Mouse (Mus musculus) telencephalon, adult 2 months (tissue): Measurements from ENCODE around the gene Gbp7.
"Not testable (repeated sequence)": the region's sequence is repeated elsewhere in the genome, so short reads cannot be mapped to it uniquely, and the experiment has no call there.

ENCODE experiments used
- DNase-seq: peaks from one replicate; pipeline ENCODE4 v3.0.0-alpha.2; 2011; ENCODE audit warnings: low read depth, low spot score

Gene Gbp7

GRCm38 (mm10) chr3:142561045-142561646 lies 31.0 kb downstream of the Gbp7 start:
- DNase-seq = no peak

DNA sequence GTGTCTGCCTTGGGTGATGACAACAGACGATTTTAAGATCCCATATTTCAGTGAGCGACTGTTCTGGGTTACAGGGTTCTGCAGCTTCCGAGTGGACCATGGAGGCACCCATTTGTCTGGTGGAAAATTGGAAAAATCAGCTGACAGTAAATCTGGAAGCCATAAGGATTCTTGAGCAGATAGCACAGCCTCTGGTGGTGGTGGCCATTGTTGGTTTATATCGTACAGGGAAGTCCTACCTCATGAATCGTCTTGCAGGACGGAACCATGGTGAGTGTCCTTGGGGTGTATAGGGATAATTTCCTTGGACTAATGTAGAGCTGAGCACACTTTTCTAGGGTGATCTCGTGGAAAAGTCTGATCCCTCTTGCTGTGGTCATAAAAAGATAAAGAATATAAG lies 31.5 kb downstream of the Gbp7 start:
- DNase-seq = no peak

DNA sequence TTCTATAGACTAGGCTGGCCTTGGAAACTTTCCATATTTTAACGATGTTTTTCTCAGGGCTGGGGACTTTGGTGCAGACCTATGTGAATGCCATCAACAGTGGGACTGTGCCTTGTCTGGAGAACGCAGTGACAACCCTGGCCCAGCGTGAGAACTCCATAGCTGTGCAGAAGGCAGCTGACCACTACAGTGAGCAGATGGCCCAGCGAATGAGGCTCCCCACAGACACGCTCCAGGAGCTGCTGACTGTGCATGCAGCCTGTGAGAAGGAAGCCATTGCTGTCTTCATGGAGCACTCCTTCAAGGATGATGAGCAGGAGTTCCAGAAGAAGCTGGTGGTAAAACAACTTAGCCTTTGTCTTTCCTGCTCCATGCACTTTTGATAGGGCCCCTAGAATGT lies 37.3 kb downstream of the Gbp7 start:
- DNase-seq = not testable (repeated sequence)

DNA sequence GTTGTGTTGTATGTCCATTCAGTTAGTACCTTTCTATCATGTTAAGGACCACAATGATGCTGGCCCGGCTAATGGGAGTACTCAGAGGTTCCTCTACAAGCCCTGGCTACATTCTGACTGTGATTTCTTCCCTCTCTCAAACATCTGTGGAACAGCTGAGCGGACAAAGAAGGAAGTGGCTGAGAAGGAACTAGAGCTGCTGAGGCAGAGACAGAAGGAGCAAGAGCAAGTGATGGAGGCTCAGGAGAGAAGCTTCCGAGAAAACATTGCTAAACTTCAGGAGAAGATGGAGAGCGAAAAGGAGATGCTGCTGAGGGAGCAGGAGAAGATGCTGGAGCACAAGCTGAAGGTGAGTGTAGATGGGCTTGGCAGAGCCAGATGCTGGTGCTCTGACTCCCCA lies 40.6 kb downstream of the Gbp7 start:
- DNase-seq = no peak

DNA sequence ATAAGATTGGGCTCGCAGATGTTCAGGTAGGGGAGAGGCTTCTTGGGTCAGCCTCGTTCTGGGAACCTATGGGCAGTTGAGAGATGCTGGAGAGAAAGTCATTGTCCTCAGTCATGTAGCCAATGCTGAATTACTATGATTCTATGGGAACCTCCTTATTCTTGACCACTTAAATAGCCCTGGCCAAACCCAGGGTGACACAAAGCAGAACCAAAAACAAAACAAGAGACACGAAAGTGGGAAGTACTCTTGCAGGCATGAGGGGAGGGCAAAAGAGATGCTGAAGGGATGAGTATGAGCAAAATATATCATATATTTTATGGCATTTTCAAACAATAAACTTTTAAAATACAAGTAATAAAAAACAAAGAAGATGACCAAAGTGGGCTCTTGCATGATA lies 47.0 kb downstream of the Gbp7 start:
- no peak for DNase-seq

DNA sequence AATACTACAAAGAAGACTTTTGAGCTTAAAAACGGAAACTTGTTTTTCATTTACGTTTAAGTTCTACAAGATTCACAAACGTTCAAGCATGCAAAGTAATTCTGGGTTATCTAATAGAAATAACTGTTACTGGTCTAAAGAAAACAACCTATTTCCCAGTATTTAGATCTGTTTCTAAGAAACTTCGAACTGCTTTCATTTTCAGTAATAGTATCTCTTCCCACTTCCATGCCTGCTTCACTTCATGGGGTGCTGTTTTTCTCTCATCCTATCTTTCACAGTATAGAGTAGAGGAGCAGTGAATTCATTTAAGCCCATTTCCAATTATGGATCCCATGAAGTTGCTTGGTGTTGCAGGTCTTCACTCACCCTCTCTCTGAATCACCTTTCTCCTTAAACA lies 48.2 kb downstream of the Gbp7 start:
- no peak for DNase-seq

DNA sequence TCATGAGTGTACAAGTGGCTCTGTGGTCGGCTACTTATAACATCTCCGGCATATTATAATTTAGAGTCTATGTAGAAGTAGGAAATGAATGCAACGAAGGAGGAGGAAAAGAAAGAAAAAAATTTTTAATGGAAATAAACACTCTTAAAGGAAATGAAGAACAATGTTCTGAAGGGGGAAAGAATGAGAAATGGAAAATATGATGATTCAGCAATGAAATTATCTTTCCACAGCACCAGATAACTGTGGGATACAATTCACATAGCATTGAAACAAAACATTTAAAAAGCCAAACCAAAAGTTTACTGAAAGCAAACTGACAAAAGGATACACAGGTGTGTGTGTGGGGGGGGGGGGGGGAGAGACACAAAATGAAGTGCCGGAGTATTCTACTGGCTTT lies 52.9 kb downstream of the Gbp7 start:
- DNase-seq = no peak

GRCm38 (mm10) chr3:142587386-142587785 lies 57.2 kb downstream of the Gbp7 start:
- DNase-seq = no peak

DNA sequence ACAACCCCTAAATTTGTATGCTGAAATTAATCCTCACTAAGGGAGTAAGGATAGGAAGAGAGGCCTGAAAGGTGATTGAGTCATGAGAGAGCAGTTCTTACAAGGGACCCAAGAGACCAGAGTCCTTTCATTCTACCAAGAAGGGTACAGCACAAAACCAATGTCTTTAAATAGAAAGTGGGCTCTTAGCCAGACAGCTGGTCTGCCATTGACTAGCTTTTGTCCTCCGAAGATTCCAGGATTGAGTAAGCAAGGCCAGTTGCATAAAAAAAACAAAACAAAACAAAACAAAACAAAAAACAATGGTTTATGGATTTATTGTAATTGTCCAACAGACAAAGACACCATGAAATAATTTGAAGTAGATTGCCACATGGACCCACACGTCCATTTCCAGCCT lies 58.7 kb downstream of the Gbp7 start:
- DNase-seq = no peak

GRCm38 (mm10) chr3:142590431-142591067 lies 60.4 kb downstream of the Gbp7 start:
- no peak for DNase-seq

DNA sequence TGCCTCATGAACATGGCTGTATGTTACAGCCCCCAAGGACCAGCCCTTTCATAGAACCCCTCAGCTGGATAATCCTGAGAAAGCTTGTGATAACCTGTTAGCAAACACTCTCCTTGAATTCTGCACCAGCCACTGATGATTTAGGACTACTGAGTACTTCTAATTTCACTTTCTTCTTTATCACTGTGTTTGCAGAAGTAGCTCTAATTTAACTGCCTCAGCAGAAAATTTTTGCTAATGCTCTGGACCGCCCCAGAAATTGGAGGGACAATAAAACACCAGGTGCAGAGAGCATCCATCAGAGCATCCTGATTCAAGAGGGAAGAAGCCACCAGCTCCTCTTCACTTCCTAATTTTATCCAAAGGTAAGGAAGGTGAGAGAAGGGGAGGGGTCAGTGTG lies 64.4 kb downstream of the Gbp7 start, which contains the start of gene Gbp2b:
Gene Gbp2b (plus strand): TSS at position 301 of the 400 bp plus-strand sequence.
- DNase-seq = no peak

DNA sequence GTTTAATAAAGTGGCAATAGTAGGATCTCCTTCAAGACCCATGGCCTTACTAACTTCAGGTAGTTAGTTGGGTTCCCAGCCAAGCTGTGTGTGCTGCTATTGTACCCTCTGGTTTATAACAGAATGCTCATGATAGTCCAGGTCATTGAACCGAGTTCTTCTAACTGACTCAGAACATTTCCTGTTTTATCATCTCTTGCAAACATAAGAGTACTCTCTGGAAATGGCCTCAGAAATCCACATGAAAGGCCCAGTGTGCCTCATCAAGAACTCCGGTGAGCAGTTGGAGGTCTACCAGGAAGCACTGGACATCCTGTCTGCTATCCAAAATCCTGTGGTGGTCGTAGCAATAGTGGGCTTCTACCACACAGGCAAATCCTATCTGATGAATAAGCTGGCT lies 67.8 kb downstream of the Gbp7 start:
- no peak for DNase-seq
